Mouse (Mus musculus) hindbrain, embryonic 11.5 days (tissue): ENCODE results near the gene Tanc1. TPM values are rescaled to one million over a fixed set of nuclear protein-coding genes. Genes with fewer than 3 reads are reported as not detected.
A peak's percentile ranks its signal among the peaks of the same experiment; 100 is the strongest.

Experiments used
- ATAC-seq: fragments of 200-750 bp; cut with Nextera tagmentation; 2 replicates; pipeline ENCODE4 v1.8.0; 2017; ENCODE audit warnings: mild to moderate bottlenecking, moderate TSS enrichment, moderate library complexity; ENCODE audit not compliant: low FRiP score
- DNase-seq: peaks from one replicate; pipeline ENCODE4 v3.0.0-alpha.2; 2015; ENCODE audit warnings: low spot score
- H3K27ac ChIP-seq: fragments of 300-500 bp; sonication (generic); 2 replicates; pipeline ENCODE4 v1.5.1; 2014; ENCODE audit warnings: mild to moderate bottlenecking, low read depth, low read length
- H3K27me3 ChIP-seq: fragments of 300-500 bp; sonication (generic); 2 replicates; pipeline ENCODE4 v1.6.1; 2014; ENCODE audit warnings: mild to moderate bottlenecking, low read length, moderate library complexity, mixed read lengths; ENCODE audit not compliant: control insufficient read depth, insufficient read depth
- H3K36me3 ChIP-seq: fragments of 300-500 bp; sonication (generic); 2 replicates; pipeline ENCODE4 v1.6.1; 2014; ENCODE audit warnings: mild to moderate bottlenecking, low read length, moderate library complexity, mixed read lengths; ENCODE audit not compliant: control insufficient read depth, insufficient read depth
- H3K4me1 ChIP-seq: fragments of 300-500 bp; sonication (generic); replicated peaks from 2 replicates; pipeline ENCODE4 v1.6.1; 2014; ENCODE audit warnings: low read length, mixed read lengths; ENCODE audit not compliant: control insufficient read depth, insufficient read depth
- H3K4me2 ChIP-seq: fragments of 300-500 bp; sonication (generic); replicated peaks from 2 replicates; pipeline ENCODE4 v1.6.1; 2014; ENCODE audit warnings: mild to moderate bottlenecking, low read depth, low read length
- H3K4me3 ChIP-seq: fragments of 300-500 bp; sonication (generic); 2 replicates; pipeline ENCODE4 v1.5.1; 2014; ENCODE audit warnings: low read depth, low read length
- H3K9ac ChIP-seq: fragments of 300-500 bp; sonication (generic); 2 replicates; pipeline ENCODE4 v1.6.1; 2014; ENCODE audit warnings: low read depth, low read length
- H3K9me3 ChIP-seq: fragments of 300-500 bp; sonication (generic); 2 replicates; pipeline ENCODE4 v1.6.1; 2016; ENCODE audit warnings: low read length; ENCODE audit not compliant: control insufficient read depth
- WGBS: fragments of 180-500 bp; shearing (Covaris S2); extraction: QIAGEN DNeasy Blood & Tissue Kit; methylation state at CpG from one replicate; pipeline ENCODE4 v1.1.7; 2014; 5-methylcytosine and 5-hydroxymethylcytosine counted together
- polyA plus RNA-seq: library from polyadenylated mRNA; unstranded; fragments of >200 nt; fragmentation: Nextera tagmentation; extraction: Ambion mirVana; gene quantifications from 2 replicates; pipeline ENCODE4 v1.2.1, GENCODE M21; 2014

The Tanc1 gene
- polyA plus RNA-seq, 1 experiment from 2014 or later: 11.2 TPM

DNA sequence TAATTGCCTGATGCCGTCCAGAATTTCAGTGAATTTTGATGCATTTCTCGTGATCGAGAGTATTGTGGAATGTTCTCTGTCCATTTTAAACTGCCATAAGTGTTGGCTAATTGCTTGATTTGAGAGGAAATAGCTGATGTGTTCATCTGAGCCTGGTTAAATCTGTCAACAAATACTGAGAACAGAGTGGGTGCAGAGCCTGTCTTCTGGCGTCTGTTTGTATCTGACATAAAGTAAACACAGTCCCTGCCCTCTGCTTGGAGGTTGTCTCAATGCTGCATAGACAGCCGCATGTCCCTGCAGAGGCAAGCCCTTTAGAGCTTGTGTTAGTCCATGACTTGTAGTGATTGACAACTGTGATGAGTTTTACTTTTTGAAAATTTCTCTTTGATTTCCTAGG, 81.6 kb downstream of the Tanc1 start:
- Histone ChIP-seq H3K36me3 (no peaks in the 10 kb centered on the region), H3K9me3 (no peaks in the 10 kb centered on the region), H3K27me3 (no peaks in the 10 kb centered on the region), H3K4me1 (no peaks in the 10 kb centered on the region), H3K9ac (no peak overlapping the region), H3K4me2 (no peak overlapping the region), H3K4me3 (no peak overlapping the region), H3K27ac (no peak overlapping the region)
- DNase-seq (no peak), ATAC-seq (no peak)
- WGBS: 82% methylated on average over 5 of the region's 5 CpGs

DNA sequence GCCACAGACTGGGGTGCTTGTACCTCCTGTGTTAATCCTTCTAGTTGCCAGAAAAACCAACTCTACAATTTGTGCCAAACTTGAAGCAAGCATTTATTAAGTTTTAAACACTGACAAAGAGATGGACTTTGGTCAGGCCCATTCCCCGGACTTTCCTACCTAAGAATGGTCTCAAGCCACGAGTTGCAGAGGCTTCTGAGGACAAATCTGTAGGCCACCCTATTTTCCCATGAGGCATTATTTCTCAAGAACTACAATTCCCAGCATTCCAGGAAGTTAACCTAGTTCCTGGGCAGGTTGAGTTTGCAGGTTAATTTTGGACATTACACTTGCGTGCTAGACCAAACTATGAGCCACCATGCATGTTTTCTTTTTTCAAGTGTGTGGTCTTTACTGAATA, 85.3 kb downstream of the Tanc1 start:
- no peak overlapping the region for H3K9ac ChIP-seq
- no peak overlapping the region for H3K27ac ChIP-seq
- DNase-seq (no peak), ATAC-seq (no peak)
- H3K4me1 ChIP-seq: no peaks in the 10 kb centered on the region
- H3K9me3 ChIP-seq: no peaks in the 10 kb centered on the region
- H3K36me3 ChIP-seq: no peaks in the 10 kb centered on the region
- no peak overlapping the region for H3K4me3 ChIP-seq
- no peak overlapping the region for H3K4me2 ChIP-seq
- no peaks in the 10 kb centered on the region for H3K27me3 ChIP-seq
- 77% methylated on average over 3 of the region's 3 CpGs for WGBS

DNA sequence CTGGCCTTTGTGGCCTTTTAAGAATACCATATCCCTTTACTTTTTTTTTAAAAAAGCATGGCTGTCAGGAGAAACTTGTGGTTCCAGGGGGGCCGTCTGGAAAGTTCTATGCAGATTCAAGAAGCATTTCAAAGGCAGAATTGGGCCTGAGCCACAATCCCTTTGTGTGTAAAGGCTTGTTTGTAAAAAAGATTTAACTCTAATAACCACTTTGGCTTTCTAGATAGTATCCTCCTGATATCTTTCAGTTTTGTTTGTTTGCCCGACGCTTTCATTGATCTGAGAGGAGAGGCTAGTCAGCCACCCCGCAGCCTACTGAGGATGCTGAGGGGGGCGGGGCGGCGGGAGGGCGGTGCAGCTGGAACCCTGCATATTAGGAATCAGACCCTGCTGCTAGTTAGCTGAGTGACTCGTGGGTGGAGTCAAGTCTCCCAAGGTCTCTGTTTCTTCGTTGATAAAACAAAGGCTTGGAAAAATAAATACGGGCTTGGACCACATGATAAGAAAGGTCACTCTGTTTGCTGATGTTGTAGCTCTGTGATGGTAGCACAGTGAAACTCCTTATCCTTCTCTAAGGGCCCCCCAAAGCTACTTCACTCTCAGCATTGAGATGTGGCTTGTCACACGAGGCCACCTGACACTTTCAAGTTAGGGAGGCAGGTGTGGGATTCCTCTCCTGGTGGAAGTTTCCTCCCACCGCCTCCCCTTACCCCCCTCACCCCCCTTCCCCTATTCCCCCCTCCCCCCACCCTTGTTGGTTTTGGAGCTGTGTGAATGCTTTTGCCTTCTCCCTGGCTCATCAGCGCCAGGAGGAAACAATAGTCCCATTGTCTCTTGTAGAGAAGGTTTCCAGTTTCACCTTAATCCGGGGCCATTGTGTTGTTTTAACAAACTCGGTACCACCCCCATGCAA, 86.1 kb downstream of the Tanc1 start:
- Histone ChIP-seq H3K4me3 (peak overlapping the region; percentile 16; the same call in 1 of the 2 replicates), H3K4me1 (no peaks in the 10 kb centered on the region), H3K9me3 (no peaks in the 10 kb centered on the region), H3K27me3 (no peaks in the 10 kb centered on the region), H3K4me2 (peak overlapping the region; percentile 33), H3K27ac (peak overlapping the region; percentile 51), H3K9ac (no peak overlapping the region), H3K36me3 (no peaks in the 10 kb centered on the region)
- peak; percentile 75 for DNase-seq
- ATAC-seq: peak; percentile 92
- WGBS: 1% methylated on average over 16 of the region's 16 CpGs

DNA sequence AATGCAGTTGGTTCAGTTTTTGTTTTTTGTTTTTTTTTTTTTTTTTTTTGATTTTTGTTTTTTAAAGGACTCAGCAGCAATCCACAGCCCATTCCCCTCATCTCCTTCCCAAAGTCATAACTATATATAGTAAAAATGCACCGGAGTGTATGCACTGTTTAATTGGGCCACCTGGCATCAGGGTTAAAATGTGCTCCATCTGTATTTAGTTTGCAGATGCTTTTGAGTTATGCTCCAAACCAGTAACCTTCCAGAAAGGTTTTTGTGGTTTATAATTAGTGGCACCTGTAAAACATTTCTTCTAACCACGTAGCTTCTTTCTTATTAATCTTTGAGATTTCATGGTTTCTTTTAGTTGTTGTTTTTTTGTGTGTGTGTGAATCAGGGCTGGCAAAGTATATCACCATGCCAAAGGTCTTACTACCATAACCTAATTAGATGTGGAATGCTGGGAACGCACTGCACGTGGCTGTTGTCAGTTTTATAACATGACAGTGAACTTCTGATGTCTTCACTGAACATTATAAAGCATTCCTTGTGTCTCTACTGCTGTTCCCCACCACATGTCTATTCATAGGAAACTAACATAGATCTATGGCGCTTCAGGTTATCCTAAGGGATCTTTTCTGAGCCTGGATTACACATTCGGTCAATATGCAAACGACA, 86.9 kb downstream of the Tanc1 start:
- no peaks in the 10 kb centered on the region for H3K27me3 ChIP-seq
- no peak overlapping the region for H3K9ac ChIP-seq
- WGBS: 32% methylated on average over 7 of the region's 7 CpGs
- no peak for ATAC-seq
- H3K27ac ChIP-seq: no peak overlapping the region
- H3K4me1 ChIP-seq: no peaks in the 10 kb centered on the region
- no peak for DNase-seq
- H3K9me3 ChIP-seq: no peaks in the 10 kb centered on the region
- H3K4me3 ChIP-seq: no peak overlapping the region
- H3K36me3 ChIP-seq: no peaks in the 10 kb centered on the region
- H3K4me2 ChIP-seq: peak overlapping the region; percentile 33; the same call in 1 of the 2 replicates

DNA sequence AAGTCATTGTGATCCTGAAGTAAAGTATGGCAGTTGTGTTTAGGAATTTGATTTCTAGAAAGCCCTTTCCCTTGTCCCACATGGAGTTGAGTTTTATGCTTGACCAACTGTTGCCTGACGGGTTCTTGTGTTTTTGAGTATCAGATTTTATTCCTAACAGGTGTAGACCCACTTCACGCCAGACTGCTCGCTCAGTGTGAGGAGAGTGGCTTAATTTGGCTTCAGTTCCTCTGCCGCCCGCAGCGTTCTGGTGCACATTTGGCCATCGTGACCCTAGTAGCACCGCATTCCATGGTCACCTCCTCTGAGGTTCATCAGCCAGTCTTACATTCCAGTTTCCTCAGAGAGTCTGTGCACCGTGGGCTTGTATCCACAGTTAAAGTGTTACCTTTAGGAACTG, 88.1 kb downstream of the Tanc1 start:
- 72% methylated on average over 9 of the region's 9 CpGs for WGBS
- H3K27me3 ChIP-seq: no peaks in the 10 kb centered on the region
- H3K27ac ChIP-seq: no peak overlapping the region
- H3K4me1 ChIP-seq: no peaks in the 10 kb centered on the region
- no peaks in the 10 kb centered on the region for H3K36me3 ChIP-seq
- DNase-seq (no peak), ATAC-seq (no peak)
- H3K9ac ChIP-seq: no peak overlapping the region
- H3K4me3 ChIP-seq: no peak overlapping the region
- H3K4me2 ChIP-seq: no peak overlapping the region
- H3K9me3 ChIP-seq: no peaks in the 10 kb centered on the region

DNA sequence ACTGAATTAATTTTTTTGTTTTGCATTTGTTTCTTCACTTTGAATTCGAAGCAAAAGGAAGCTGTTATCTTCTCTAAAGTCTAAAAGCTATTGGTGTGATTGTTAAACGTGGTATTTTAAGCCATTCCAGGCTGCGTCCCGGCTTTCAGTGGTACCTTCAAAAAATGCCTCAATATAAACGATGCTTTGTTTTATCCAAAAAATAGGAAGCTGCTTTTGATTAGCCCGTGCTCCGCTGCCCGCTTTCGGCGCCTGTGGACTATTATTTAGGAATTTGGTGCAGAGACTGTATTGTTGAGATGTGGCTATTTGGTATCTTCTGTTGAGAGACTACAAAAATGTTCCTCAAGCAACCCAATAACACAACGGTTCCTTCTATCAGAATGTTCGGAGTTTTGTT, 93.4 kb downstream of the Tanc1 start:
- no peaks in the 10 kb centered on the region for H3K27me3 ChIP-seq
- no peaks in the 10 kb centered on the region for H3K9me3 ChIP-seq
- ATAC-seq (no peak), DNase-seq (no peak)
- H3K4me1 ChIP-seq: no peaks in the 10 kb centered on the region
- H3K36me3 ChIP-seq: no peaks in the 10 kb centered on the region
- no peak overlapping the region for H3K9ac ChIP-seq
- H3K4me2 ChIP-seq: no peak overlapping the region
- WGBS: 88% methylated on average over 12 of the region's 12 CpGs
- H3K27ac ChIP-seq: no peak overlapping the region
- no peak overlapping the region for H3K4me3 ChIP-seq

DNA sequence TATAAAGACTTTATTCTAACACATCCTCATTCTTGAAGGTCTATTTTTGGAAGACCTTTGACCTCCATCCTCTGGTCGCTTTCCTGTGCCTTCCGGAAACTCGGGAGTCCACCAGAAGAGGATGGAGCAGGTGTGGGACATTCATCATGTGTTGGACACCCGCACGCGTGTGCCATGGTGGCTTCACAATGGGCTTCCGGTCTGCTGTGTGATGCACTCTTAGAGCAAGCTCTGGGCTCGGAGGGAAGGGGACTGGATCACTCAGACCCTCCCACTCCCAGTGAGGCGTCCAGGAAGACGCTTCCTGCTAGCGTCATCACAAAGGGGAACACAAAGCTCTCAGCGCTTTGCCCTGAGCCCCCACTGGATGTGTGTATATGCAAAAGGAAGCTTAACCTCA, 95.0 kb downstream of the Tanc1 start:
- Histone ChIP-seq H3K36me3 (no peaks in the 10 kb centered on the region), H3K4me3 (no peak overlapping the region), H3K27me3 (no peaks in the 10 kb centered on the region), H3K9ac (no peak overlapping the region), H3K27ac (no peak overlapping the region), H3K9me3 (no peaks in the 10 kb centered on the region), H3K4me2 (no peak overlapping the region), H3K4me1 (no peaks in the 10 kb centered on the region)
- no peak for ATAC-seq
- 85% methylated on average over 12 of the region's 12 CpGs for WGBS
- DNase-seq: no peak

DNA sequence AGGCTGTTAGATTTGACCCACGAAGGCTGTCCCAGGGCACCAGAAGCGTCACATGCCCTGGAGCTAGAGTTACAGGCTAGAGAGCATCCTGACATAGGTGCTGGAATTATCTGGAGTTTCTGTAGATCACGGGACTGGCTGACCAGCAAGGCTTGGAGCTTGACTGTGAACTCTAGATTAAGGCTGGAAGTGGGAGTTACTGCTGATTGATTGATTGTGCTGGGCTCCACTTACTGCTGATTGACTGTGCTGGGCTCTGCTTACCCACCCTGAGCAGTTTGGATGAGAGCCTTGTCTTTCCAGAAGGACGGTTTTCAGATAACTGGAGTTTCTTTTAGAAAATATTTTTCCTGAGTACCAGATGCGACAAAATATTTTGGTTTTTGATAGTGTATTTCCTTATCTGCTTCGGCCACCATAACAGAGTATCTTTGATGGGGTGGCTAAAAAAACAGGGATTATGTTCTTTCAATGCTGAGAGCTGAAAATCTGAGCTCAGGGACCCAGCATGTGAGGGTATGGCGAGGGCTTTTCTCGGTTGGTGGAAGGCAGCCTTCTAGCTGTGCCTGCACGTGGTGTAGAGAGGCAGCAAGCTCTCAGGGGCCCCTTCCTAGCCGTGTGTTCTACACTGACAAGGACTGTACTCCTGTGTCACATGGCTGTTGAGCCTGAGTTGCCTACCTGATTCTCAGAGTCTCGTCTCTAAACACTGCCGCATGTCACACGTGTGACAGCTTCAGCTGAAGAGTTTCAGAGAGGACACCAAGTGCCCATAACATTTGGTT, 96.3 kb downstream of the Tanc1 start:
- no peaks in the 10 kb centered on the region for H3K27me3 ChIP-seq
- DNase-seq (no peak), ATAC-seq (no peak)
- no peaks in the 10 kb centered on the region for H3K4me1 ChIP-seq
- H3K4me2 ChIP-seq: no peak overlapping the region
- no peaks in the 10 kb centered on the region for H3K36me3 ChIP-seq
- H3K4me3 ChIP-seq: no peak overlapping the region
- no peak overlapping the region for H3K27ac ChIP-seq
- no peaks in the 10 kb centered on the region for H3K9me3 ChIP-seq
- H3K9ac ChIP-seq: no peak overlapping the region
- WGBS: 77% methylated on average over 13 of the region's 13 CpGs
